Mouse (Mus musculus) kidney, postnatal 0 days (tissue): ENCODE results near the gene Hist1h2bf. TPM values are rescaled to one million over a fixed set of nuclear protein-coding genes. Genes with fewer than 3 reads are reported as not detected.
"Not testable (repeated sequence)": the region's sequence is repeated elsewhere in the genome, so short reads cannot be mapped to it uniquely, and the experiment has no call there.

Experiments
- ATAC-seq: fragments of 200-750 bp; cut with Nextera tagmentation; replicated peaks from 2 replicates; pipeline ENCODE4 v1.8.0; 2017; ENCODE audit warnings: low read depth, moderate number of reproducible peaks, moderate TSS enrichment, moderate library complexity; ENCODE audit not compliant: low FRiP score
- DNase-seq: peaks from one replicate; pipeline ENCODE4 v3.0.0-alpha.2; 2016; ENCODE audit warnings: low spot score
- H3K27ac ChIP-seq: fragments of 300-500 bp; sonication (generic); 2 replicates; pipeline ENCODE4 v1.5.1; 2014; ENCODE audit warnings: mild to moderate bottlenecking
- H3K27me3 ChIP-seq: fragments of 300-500 bp; sonication (generic); 2 replicates; pipeline ENCODE4 v1.6.1; 2014; ENCODE audit warnings: low read length, mixed read lengths; ENCODE audit not compliant: insufficient read depth
- H3K36me3 ChIP-seq: fragments of 300-500 bp; sonication (generic); 2 replicates; pipeline ENCODE4 v1.6.1; 2014; ENCODE audit warnings: low read length, mixed read lengths; ENCODE audit not compliant: insufficient read depth
- H3K4me1 ChIP-seq: fragments of 300-500 bp; sonication (generic); replicated peaks from 2 replicates; pipeline ENCODE4 v1.6.1; 2014; ENCODE audit warnings: antibody characterized with exemption, low read length, mixed read lengths; ENCODE audit not compliant: insufficient read depth
- H3K4me2 ChIP-seq: fragments of 300-500 bp; sonication (generic); 2 replicates; pipeline ENCODE4 v1.6.1; 2014; ENCODE audit warnings: mild to moderate bottlenecking, low read length, moderate library complexity, mixed read lengths
- H3K4me3 ChIP-seq: fragments of 300-500 bp; sonication (generic); replicated peaks from 2 replicates; pipeline ENCODE4 v1.5.1; 2014; ENCODE audit warnings: low read depth, low read length
- H3K9ac ChIP-seq: fragments of 300-500 bp; sonication (generic); 2 replicates; pipeline ENCODE4 v1.6.1; 2014; ENCODE audit warnings: low read depth, low read length
- H3K9me3 ChIP-seq: fragments of 300-500 bp; sonication (generic); replicated peaks from 2 replicates; pipeline ENCODE4 v1.6.1; 2016; ENCODE audit warnings: low read length, inconsistent platforms, mixed read lengths
- CTCF ChIP-seq: IDR thresholded peaks from 2 replicates; pipeline ENCODE4 v1.5.1; 2016; ENCODE audit warnings: antibody characterized with exemption, low read depth, mild to moderate bottlenecking, moderate library complexity
- WGBS: fragments of 180-500 bp; shearing (Covaris S2); extraction: QIAGEN DNeasy Blood & Tissue Kit; methylation state at CpG from one replicate; pipeline ENCODE4 v1.1.7; 2014; 5-methylcytosine and 5-hydroxymethylcytosine counted together
- polyA plus RNA-seq: library from polyadenylated mRNA; unstranded; fragments of >200 nt; fragmentation: Nextera tagmentation; extraction: Ambion mirVana; gene quantifications from 2 replicates; pipeline ENCODE4 v1.2.1, GENCODE M21; 2015

The Hist1h2bf gene
- polyA plus RNA-seq, 1 experiment from 2014 or later = 3.4 TPM

DNA sequence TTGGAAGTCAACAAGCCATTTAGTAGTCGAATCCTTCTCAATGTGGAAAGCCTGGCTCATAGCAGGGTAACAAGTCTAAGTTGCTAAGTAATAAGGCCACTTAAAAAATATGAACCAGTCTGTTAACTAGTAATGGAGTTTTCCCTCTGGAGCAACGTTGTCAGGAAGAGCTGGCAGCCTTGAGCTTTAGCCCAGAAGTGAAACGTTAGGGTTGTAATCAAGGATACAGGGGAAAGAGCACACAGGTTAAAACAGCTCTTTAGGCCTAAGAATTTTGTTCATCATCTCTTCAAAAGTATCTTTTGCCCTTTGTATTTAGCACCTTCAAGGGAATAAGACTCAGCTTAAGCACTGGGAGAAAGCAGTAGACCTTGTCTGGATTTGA, 23.2 kb downstream of the Hist1h2bf start:
- TF ChIP-seq CTCF = no peak
- peak overlapping the region; percentile 90 for H3K27ac ChIP-seq
- H3K4me2 ChIP-seq = peak overlapping the region; percentile 62
- no peaks in the 10 kb centered on the region for H3K4me1 ChIP-seq
- H3K9me3 ChIP-seq = no peaks in the 10 kb centered on the region
- peak overlapping the region; percentile 38 for H3K4me3 ChIP-seq
- WGBS = under 1% methylated on average over 3 of the region's 3 CpGs
- peak overlapping the region; percentile 58 for H3K9ac ChIP-seq
- ATAC-seq (no peak), DNase-seq (peak; percentile 49)
- no peaks in the 10 kb centered on the region for H3K36me3 ChIP-seq
- H3K27me3 ChIP-seq = no peaks in the 10 kb centered on the region

DNA sequence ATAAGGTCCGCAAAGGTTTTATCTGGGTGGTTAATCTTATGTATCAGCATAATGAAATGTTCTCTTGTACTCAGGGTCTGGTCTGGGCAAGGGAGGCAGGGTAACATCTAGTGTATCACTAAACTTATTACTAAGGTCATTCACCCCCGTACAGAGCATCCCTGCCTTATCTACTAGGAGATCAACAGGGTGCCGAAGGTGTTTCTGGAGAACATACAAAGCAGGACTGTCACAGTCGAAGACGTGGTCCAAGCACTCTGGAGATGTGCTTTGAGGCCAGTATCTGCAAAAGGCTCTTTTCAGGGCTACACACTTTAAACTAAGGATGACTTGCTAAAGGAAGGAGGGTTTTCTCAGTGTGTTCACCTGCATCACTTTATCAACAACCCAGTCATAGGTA, 27.3 kb downstream of the Hist1h2bf start:
- Histone ChIP-seq H3K36me3 (no peaks in the 10 kb centered on the region), H3K27ac (no peak overlapping the region), H3K4me2 (no peak overlapping the region), H3K9ac (no peak overlapping the region), H3K4me3 (no peak overlapping the region), H3K27me3 (no peaks in the 10 kb centered on the region), H3K4me1 (no peaks in the 10 kb centered on the region), H3K9me3 (no peaks in the 10 kb centered on the region)
- DNase-seq = no peak
- 75% methylated on average over 5 of the region's 5 CpGs for WGBS
- TF ChIP-seq CTCF = no peak
- ATAC-seq = no peak

DNA sequence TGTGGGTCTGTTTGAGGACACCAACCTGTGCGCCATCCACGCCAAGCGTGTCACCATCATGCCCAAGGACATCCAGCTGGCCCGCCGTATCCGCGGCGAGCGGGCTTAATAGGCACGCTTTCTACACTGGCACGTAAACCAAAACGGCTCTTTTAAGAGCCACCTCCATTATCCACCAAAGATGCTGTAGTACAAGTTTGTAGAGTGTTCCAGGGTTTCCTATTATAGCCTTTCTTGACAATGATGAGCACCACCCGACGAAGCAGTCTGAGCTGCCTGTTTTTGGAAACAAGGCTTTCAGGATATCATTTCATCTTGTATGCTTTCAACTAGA, 29.2 kb downstream of the Hist1h2bf start:
- ATAC-seq = peak; percentile 4; the same call in 1 of the 2 replicates
- not testable (repeated sequence) for DNase-seq, H3K4me1 ChIP-seq, H3K36me3 ChIP-seq, H3K9me3 ChIP-seq, H3K27me3 ChIP-seq, H3K9ac ChIP-seq
- H3K27ac ChIP-seq = peak overlapping the region; percentile 93; the same call in 1 of the 2 replicates
- H3K4me2 ChIP-seq = peak overlapping the region; percentile 71
- peak overlapping the region; percentile 43 for H3K4me3 ChIP-seq
- 0% methylated on average over 11 of the region's 14 CpGs for WGBS

DNA sequence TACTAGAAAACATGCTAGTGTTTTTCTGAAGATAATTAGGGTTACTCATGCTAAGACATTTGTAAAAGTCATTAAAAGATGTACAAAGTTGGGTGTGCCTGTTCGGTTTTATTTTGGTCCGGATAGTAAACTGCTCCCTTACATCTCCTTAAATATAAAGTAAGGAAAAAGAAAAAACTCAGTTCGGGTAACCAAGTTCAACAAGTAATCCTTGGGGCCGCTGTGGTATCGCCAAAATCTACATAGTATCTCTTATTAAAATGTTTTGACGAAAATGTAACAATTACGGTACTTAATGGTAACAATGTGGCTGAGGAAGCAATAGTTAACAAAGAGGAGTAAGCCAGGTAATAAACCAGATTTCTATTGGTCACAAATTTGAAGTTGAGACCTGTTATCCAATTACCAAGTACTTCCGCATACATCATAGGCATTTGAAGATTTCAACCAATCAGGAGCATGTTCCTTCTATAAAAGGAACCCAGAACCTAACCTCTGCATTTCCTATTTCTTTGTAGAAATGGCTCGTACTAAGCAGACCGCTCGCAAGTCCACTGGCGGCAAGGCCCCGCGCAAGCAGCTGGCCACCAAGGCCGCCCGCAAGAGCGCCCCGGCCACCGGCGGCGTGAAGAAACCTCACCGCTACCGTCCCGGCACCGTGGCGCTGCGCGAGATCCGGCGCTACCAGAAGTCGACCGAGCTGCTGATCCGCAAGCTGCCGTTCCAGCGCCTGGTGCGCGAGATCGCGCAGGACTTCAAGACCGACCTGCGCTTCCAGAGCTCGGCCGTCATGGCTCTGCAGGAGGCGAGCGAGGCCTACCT, 29.8 kb downstream of the Hist1h2bf start, which contains the start of gene Hist1h3f:
Gene Hist1h3f (plus strand): TSS at position 88 of the 822 bp plus-strand sequence.
- ATAC-seq = peak; percentile 93
- no peaks in the 10 kb centered on the region for H3K36me3 ChIP-seq
- no peak for TF ChIP-seq CTCF
- H3K4me1 ChIP-seq = no peaks in the 10 kb centered on the region
- H3K9ac ChIP-seq = peak within 1 kb of the TSS; percentile 63
- peak; percentile 99 for DNase-seq
- peak within 1 kb of the TSS; percentile 71 for H3K4me2 ChIP-seq
- H3K27ac ChIP-seq = peak within 1 kb of the TSS; percentile 93
- peak within 1 kb of the TSS; percentile 43 for H3K4me3 ChIP-seq
- WGBS = under 1% methylated on average over 21 of the region's 45 CpGs
- H3K9me3 ChIP-seq = no peaks in the 10 kb centered on the region
- H3K27me3 ChIP-seq = no peaks in the 10 kb centered on the region

DNA sequence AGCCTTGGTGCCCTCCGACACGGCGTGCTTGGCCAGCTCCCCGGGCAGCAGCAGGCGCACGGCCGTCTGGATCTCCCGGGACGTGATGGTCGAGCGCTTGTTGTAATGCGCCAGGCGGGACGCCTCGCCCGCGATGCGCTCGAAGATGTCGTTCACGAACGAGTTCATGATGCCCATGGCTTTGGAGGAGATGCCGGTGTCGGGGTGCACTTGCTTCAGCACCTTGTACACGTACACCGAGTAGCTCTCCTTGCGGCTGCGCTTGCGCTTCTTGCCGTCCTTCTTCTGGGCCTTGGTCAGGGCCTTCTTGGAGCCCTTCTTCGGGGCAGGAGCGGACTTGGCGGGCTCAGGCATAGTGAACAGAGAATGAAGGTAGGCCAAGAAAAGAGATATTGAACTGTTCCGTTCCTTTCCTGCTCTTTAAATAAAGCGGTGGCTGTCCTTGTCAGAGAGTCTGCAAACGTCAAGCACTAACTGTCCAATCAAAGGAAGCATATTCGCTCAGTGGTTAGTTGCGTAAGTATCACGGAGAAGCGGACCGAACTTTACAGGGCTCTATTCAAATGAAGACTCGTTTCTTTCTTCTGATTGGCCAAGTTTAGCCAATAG, 30.9 kb downstream of the Hist1h2bf start, which contains the start of gene Hist1h2bh:
Gene Hist1h2bh (minus strand): TSS at position 394 of the 609 bp plus-strand sequence.
- peak within 1 kb of the TSS; percentile 60 for H3K9ac ChIP-seq
- peak within 1 kb of the TSS; percentile 71 for H3K4me2 ChIP-seq
- not testable (repeated sequence) for H3K4me1 ChIP-seq, H3K27me3 ChIP-seq, H3K9me3 ChIP-seq, H3K36me3 ChIP-seq
- ATAC-seq (peak; percentile 92), DNase-seq (peak; percentile 99)
- H3K27ac ChIP-seq = peak within 1 kb of the TSS; percentile 93
- H3K4me3 ChIP-seq = peak within 1 kb of the TSS; percentile 43
- under 1% methylated on average over 26 of the region's 42 CpGs for WGBS

DNA sequence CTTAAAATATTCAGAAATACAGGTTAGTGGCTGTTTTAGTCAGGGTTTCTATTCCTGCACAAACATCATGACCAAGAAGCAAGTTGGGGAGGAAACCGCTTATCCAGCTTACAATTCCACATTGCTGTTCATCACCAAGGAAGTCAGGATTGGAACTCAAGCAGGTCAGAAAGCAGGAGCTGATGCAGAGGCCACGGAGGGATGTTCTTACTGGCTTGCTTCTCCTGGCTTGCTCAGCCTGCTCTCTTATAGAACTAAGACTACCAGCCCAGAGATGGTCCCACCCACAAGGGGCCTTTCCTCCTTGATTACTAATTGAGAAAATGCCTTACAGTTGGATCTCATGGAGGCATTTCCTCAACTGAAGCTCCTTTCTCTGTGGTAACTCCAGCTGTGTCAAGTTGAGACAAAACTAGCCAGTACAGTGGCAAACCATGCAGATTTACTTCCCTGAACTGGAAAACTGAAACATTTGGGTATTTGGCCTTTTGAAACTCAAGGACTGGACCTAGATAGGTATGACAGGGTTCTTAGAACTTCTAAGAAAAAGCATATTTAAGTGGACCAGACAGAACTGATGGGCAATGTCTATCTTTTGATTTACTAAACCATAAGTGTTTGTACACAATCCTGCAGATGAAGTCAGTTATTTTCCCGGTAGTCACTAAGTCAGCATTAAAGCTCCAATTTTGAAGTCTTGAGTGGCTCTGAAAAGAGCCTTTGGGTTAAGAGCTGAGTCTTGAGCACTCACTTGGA, 31.6 kb downstream of the Hist1h2bf start:
- Histone ChIP-seq H3K27ac (peak overlapping the region; percentile 90), H3K4me2 (peak overlapping the region; percentile 71), H3K9ac (peak overlapping the region; percentile 60), H3K4me3 (peak overlapping the region; percentile 38)
- H3K9me3 ChIP-seq, ATAC-seq, H3K36me3 ChIP-seq, H3K4me1 ChIP-seq, H3K27me3 ChIP-seq, DNase-seq: not testable (repeated sequence)
- 6% methylated on average over 3 of the region's 3 CpGs for WGBS
